Mouse (Mus musculus) erythroid progenitor cell, adult 5-6 weeks (primary cell): ENCODE results near the gene Lce1k. TPM values are rescaled to one million over a fixed set of nuclear protein-coding genes. Genes with fewer than 3 reads are reported as not detected.
"Not testable (repeated sequence)": the region's sequence is repeated elsewhere in the genome, so short reads cannot be mapped to it uniquely, and the experiment has no call there.

ENCODE experiments used
- ATAC-seq: replicated peaks from 2 replicates; pipeline ENCODE4 v1.8.0; 2016; ENCODE audit warnings: moderate number of reproducible peaks, mild to moderate bottlenecking, moderate TSS enrichment, inconsistent platforms; ENCODE audit not compliant: poor library complexity, low FRiP score, severe bottlenecking
- total RNA-seq, 2 experiments: library from RNA; stranded (forward) in 1 of 2; stranded (reverse) in 1 of 2; fragments of 150-400 nt in 1 of 2; fragments of 186-747, 209-891 nt in 1 of 2; gene quantifications; 2 replicates each; pipeline versions ENCODE4 v1.2.3 to v1.2.4; 2015 to 2017; ENCODE audit warnings: low replicate concordance in 2 of 2

Lce1k gene
- total RNA-seq (2015; ENCODE audit: low replicate concordance) (not detected in 2 replicates), total RNA-seq (2017; ENCODE audit: low replicate concordance) (not detected in 2 replicates)

GRCm38 (mm10) chr3:92807791-92808190, at the start of gene Lce1k:
TSS of gene Lce1k (minus strand) at chr3:92807891.
- ATAC-seq, result no peak

- ATAC-seq, result no peak
Observed at GRCm38 (mm10) chr3:92851186-92851585, 43.5 kb upstream of the Lce1k start, which contains the start of gene Lce1l. TSS of gene Lce1l (minus strand) at chr3:92851286.

- ATAC-seq, result no peak
Observed at GRCm38 (mm10) chr3:92827108-92827507, 19.4 kb upstream of the Lce1k start, which contains the start of gene Kprp. TSS of gene Kprp (minus strand) at chr3:92827247.

- ATAC-seq, result no peak
Observed at GRCm38 (mm10) chr3:92825808-92826207, 18.1 kb upstream of the Lce1k start.

- not testable (repeated sequence) for ATAC-seq
Observed at GRCm38 (mm10) chr3:92816036-92816435, 8.3 kb upstream of the Lce1k start.

GRCm38 (mm10) chr3:92815581-92815980, 7.9 kb upstream of the Lce1k start:
- no peak for ATAC-seq

- no peak for ATAC-seq
Observed at GRCm38 (mm10) chr3:92790414-92790813, 17.3 kb downstream of the Lce1k start, which contains the start of gene Lce1j. TSS of gene Lce1j (minus strand) at chr3:92790514.

GRCm38 (mm10) chr3:92778799-92779198, 28.9 kb downstream of the Lce1k start, which contains the start of gene Lce1i:
TSS of gene Lce1i (minus strand) at chr3:92778899.
- ATAC-seq, result no peak

- ATAC-seq, result no peak
Observed at GRCm38 (mm10) chr3:92771573-92771972, 36.1 kb downstream of the Lce1k start.

GRCm38 (mm10) chr3:92764965-92765364, 42.7 kb downstream of the Lce1k start, which contains the start of gene Lce1h:
TSS of gene Lce1h (minus strand) at chr3:92765065.
- ATAC-seq, result no peak

Other genes starting within 250 kb of the Lce1k start
- gene Ivl, start 234.2 kb downstream of the Lce1k start, total RNA-seq (2015; ENCODE audit: low replicate concordance), result not detected in 2 replicates
- gene Ivl, start 234.2 kb downstream of the Lce1k start, total RNA-seq (2017; ENCODE audit: low replicate concordance), result 0.39 TPM in 1 of 2 replicates, not detected in the other
- gene Smcp, start 218.9 kb downstream of the Lce1k start, total RNA-seq (2015; ENCODE audit: low replicate concordance), result not detected in 2 replicates
- gene Smcp, start 218.9 kb downstream of the Lce1k start, total RNA-seq (2017; ENCODE audit: low replicate concordance), result not detected in 2 replicates
- not detected in 2 replicates for gene 2210017I01Rik, start 200.4 kb downstream of the Lce1k start, total RNA-seq (2015; ENCODE audit: low replicate concordance)
- gene 2210017I01Rik, start 200.4 kb downstream of the Lce1k start, total RNA-seq (2017; ENCODE audit: low replicate concordance), result not detected in 2 replicates
- not detected in 2 replicates for gene Lce6a, start 186.2 kb downstream of the Lce1k start, total RNA-seq (2015; ENCODE audit: low replicate concordance)
- not detected in 2 replicates for gene Lce6a, start 186.2 kb downstream of the Lce1k start, total RNA-seq (2017; ENCODE audit: low replicate concordance)
- gene Lce1a1, start 159.6 kb downstream of the Lce1k start, total RNA-seq (2015; ENCODE audit: low replicate concordance), result not detected in 2 replicates
- not detected in 2 replicates for gene Lce1a1, start 159.6 kb downstream of the Lce1k start, total RNA-seq (2017; ENCODE audit: low replicate concordance)
- not detected in 2 replicates for gene Lce1b, start 151.0 kb downstream of the Lce1k start, total RNA-seq (2015; ENCODE audit: low replicate concordance)
- gene Lce1b, start 151.0 kb downstream of the Lce1k start, total RNA-seq (2017; ENCODE audit: low replicate concordance), result not detected in 2 replicates
- gene Lce1a2, start 137.6 kb downstream of the Lce1k start, total RNA-seq (2015; ENCODE audit: low replicate concordance), result not detected in 2 replicates
- not detected in 2 replicates for gene Lce1a2, start 137.6 kb downstream of the Lce1k start, total RNA-seq (2017; ENCODE audit: low replicate concordance)
- not detected in 2 replicates for gene Lce1c, start 128.6 kb downstream of the Lce1k start, total RNA-seq (2015; ENCODE audit: low replicate concordance)
- gene Lce1c, start 128.6 kb downstream of the Lce1k start, total RNA-seq (2017; ENCODE audit: low replicate concordance), result not detected in 2 replicates
- not detected in 2 replicates for gene Lce1d, start 120.7 kb downstream of the Lce1k start, total RNA-seq (2015; ENCODE audit: low replicate concordance)
- gene Lce1d, start 120.7 kb downstream of the Lce1k start, total RNA-seq (2017; ENCODE audit: low replicate concordance), result not detected in 2 replicates
- not detected in 2 replicates for gene Lce1e, start 98.8 kb downstream of the Lce1k start, total RNA-seq (2015; ENCODE audit: low replicate concordance)
- gene Lce1e, start 98.8 kb downstream of the Lce1k start, total RNA-seq (2017; ENCODE audit: low replicate concordance), result not detected in 2 replicates
- not detected in 2 replicates for gene Lce1f, start 87.5 kb downstream of the Lce1k start, total RNA-seq (2015; ENCODE audit: low replicate concordance)
- not detected in 2 replicates for gene Lce1f, start 87.5 kb downstream of the Lce1k start, total RNA-seq (2017; ENCODE audit: low replicate concordance)
- not detected in 2 replicates for gene Gm38119, start 68.8 kb downstream of the Lce1k start, total RNA-seq (2015; ENCODE audit: low replicate concordance)
- not detected in 2 replicates for gene Gm38119, start 68.8 kb downstream of the Lce1k start, total RNA-seq (2017; ENCODE audit: low replicate concordance)
- not detected in 2 replicates for gene Lce1g, start 55.6 kb downstream of the Lce1k start, total RNA-seq (2015; ENCODE audit: low replicate concordance)
- gene Lce1g, start 55.6 kb downstream of the Lce1k start, total RNA-seq (2017; ENCODE audit: low replicate concordance), result not detected in 2 replicates
- not detected in 2 replicates for gene Lce1h, start 42.8 kb downstream of the Lce1k start, total RNA-seq (2015; ENCODE audit: low replicate concordance)
- gene Lce1h, start 42.8 kb downstream of the Lce1k start, total RNA-seq (2017; ENCODE audit: low replicate concordance), result not detected in 2 replicates
- gene Lce1i, start 29.0 kb downstream of the Lce1k start, total RNA-seq (2015; ENCODE audit: low replicate concordance), result not detected in 2 replicates
- gene Lce1i, start 29.0 kb downstream of the Lce1k start, total RNA-seq (2017; ENCODE audit: low replicate concordance), result not detected in 2 replicates
- gene Lce1j, start 17.4 kb downstream of the Lce1k start, total RNA-seq (2015; ENCODE audit: low replicate concordance), result not detected in 2 replicates
- gene Lce1j, start 17.4 kb downstream of the Lce1k start, total RNA-seq (2017; ENCODE audit: low replicate concordance), result not detected in 2 replicates
- not detected in 2 replicates for gene Kprp, start 19.4 kb upstream of the Lce1k start, total RNA-seq (2015; ENCODE audit: low replicate concordance)
- gene Kprp, start 19.4 kb upstream of the Lce1k start, total RNA-seq (2017; ENCODE audit: low replicate concordance), result not detected in 2 replicates
- not detected in 2 replicates for gene Lce1l, start 43.4 kb upstream of the Lce1k start, total RNA-seq (2015; ENCODE audit: low replicate concordance)
- not detected in 2 replicates for gene Lce1l, start 43.4 kb upstream of the Lce1k start, total RNA-seq (2017; ENCODE audit: low replicate concordance)
- gene 2310050C09Rik, start 62.3 kb upstream of the Lce1k start, total RNA-seq (2015; ENCODE audit: low replicate concordance), result not detected in 2 replicates
- not detected in 2 replicates for gene 2310050C09Rik, start 62.3 kb upstream of the Lce1k start, total RNA-seq (2017; ENCODE audit: low replicate concordance)
- not detected in 2 replicates for gene Lce3a, start 118.3 kb upstream of the Lce1k start, total RNA-seq (2015; ENCODE audit: low replicate concordance)
- gene Lce3a, start 118.3 kb upstream of the Lce1k start, total RNA-seq (2017; ENCODE audit: low replicate concordance), result not detected in 2 replicates
- gene Lce3b, start 125.1 kb upstream of the Lce1k start, total RNA-seq (2015; ENCODE audit: low replicate concordance), result not detected in 2 replicates
- gene Lce3b, start 125.1 kb upstream of the Lce1k start, total RNA-seq (2017; ENCODE audit: low replicate concordance), result not detected in 2 replicates
- not detected in 2 replicates for gene Lce3c, start 136.6 kb upstream of the Lce1k start, total RNA-seq (2015; ENCODE audit: low replicate concordance)
- not detected in 2 replicates for gene Lce3c, start 136.6 kb upstream of the Lce1k start, total RNA-seq (2017; ENCODE audit: low replicate concordance)
- gene Lce3d, start 149.5 kb upstream of the Lce1k start, total RNA-seq (2015; ENCODE audit: low replicate concordance), result not detected in 2 replicates
- gene Lce3d, start 149.5 kb upstream of the Lce1k start, total RNA-seq (2017; ENCODE audit: low replicate concordance), result not detected in 2 replicates
- not detected in 2 replicates for gene Lce3e, start 159.2 kb upstream of the Lce1k start, total RNA-seq (2015; ENCODE audit: low replicate concordance)
- gene Lce3e, start 159.2 kb upstream of the Lce1k start, total RNA-seq (2017; ENCODE audit: low replicate concordance), result not detected in 2 replicates
- not detected in 2 replicates for gene Lce3f, start 184.3 kb upstream of the Lce1k start, total RNA-seq (2015; ENCODE audit: low replicate concordance)
- gene Lce3f, start 184.3 kb upstream of the Lce1k start, total RNA-seq (2017; ENCODE audit: low replicate concordance), result not detected in 2 replicates
- gene Crct1, start 207.8 kb upstream of the Lce1k start, total RNA-seq (2015; ENCODE audit: low replicate concordance), result not detected in 2 replicates
- gene Crct1, start 207.8 kb upstream of the Lce1k start, total RNA-seq (2017; ENCODE audit: low replicate concordance), result not detected in 2 replicates
- not detected in 2 replicates for gene Lce1m, start 211.2 kb upstream of the Lce1k start, total RNA-seq (2015; ENCODE audit: low replicate concordance)
- gene Lce1m, start 211.2 kb upstream of the Lce1k start, total RNA-seq (2017; ENCODE audit: low replicate concordance), result not detected in 2 replicates